Mouse (Mus musculus): ENCODE data around the gene Skint1. TPM values are rescaled to one million over a fixed set of nuclear protein-coding genes. Genes with fewer than 3 reads are reported as not detected.

The Skint1 gene
- polyA plus RNA-seq (2012; rRNA removed; ENCODE audit: low replicate concordance), result not detected in 2 replicates

DNA sequence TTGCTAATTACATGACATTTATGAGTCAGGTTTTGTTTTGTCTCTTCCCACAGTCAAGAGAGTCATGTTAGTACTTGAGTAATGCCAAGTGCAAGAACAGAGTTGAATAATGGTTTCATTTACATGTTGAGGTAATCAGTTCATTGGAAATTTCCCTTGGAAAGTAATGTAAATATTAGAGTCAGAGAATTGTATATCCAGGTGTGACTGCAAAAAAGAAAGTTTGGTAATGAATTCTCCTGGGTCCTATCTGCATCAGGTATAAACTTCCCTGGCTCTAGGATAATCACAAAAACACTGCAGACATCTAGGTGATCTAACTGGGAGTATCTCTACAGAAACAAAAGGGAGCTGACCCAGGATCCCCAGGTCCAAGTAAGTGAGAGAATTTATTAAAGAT lies at the start of gene Skint1:
Gene Skint1, plus strand, starts transcription at position 301 of the 400 bp plus-strand sequence.

DNA sequence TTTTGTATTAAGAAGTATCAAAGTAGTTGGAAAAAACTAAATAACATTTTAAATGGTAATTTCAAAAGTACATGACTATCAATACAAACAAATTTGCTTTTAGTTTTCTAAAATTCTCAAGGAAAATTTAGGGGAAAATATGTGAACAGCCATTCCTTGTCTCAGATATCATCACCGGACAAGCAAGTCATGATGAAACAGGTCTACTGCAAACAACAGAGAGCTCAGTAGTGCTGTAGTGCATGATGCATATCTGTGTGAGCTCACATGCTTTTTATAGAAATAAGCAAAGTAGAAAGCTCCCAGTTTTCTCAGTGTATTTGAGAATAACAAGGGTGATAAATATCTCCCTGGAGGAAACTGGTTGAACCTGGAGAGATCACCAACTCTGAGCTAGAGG lies 33.4 kb upstream of the Skint1 start, which contains the start of gene Skint7:
Gene Skint7, plus strand, starts transcription at position 301 of the 400 bp plus-strand sequence.

DNA sequence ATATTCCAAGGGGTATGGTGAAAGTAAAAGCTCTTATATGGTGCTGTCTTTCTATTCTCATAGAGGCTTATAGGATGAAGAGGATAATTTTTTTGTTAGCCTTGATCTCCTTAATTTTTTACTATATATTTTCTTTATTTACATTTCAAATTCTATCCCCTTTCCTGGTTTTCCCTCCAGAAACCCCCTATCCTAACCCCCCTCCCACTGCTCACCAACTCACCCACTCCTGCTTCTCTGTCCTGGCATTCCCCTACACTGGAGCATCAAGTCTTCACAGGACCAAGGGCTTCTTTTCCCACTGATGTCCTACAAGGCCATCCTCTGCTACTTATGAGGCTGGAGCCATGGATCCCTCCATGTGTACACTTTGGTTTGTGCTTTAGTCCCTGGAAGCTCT lies 65.6 kb downstream of the Skint1 start, which contains the start of gene Skint4:
Gene Skint4, plus strand, starts transcription at position 301 of the 400 bp plus-strand sequence.

Other genes starting within 250 kb of the Skint1 start
- gene Slc5a9, start 103.4 kb upstream of the Skint1 start, polyA plus RNA-seq (2012; rRNA removed; ENCODE audit: low replicate concordance), result 12.9 and 25.9 TPM in 2 replicates
- gene Skint8, start 86.9 kb upstream of the Skint1 start, polyA plus RNA-seq (2012; rRNA removed; ENCODE audit: low replicate concordance), result not detected in 2 replicates
- not detected in 2 replicates for gene Skint7, start 33.3 kb upstream of the Skint1 start, polyA plus RNA-seq (2012; rRNA removed; ENCODE audit: low replicate concordance)
- not detected in 2 replicates for gene Skint4, start 65.7 kb downstream of the Skint1 start, polyA plus RNA-seq (2012; rRNA removed; ENCODE audit: low replicate concordance)
- gene Skint3, start 226.0 kb downstream of the Skint1 start, polyA plus RNA-seq (2012; rRNA removed; ENCODE audit: low replicate concordance), result not detected in 2 replicates

Measured in duodenum, adult 2 months (tissue).